Mouse (Mus musculus) midbrain, embryonic 10.5 days (tissue): ENCODE measurements around the gene Sgsm2. TPM values are rescaled to one million over a fixed set of nuclear protein-coding genes. Genes with fewer than 3 reads are reported as not detected.

ENCODE experiments used
- DNase-seq: peaks from one replicate; pipeline ENCODE4 v3.0.0-alpha.2; 2017; ENCODE audit warnings: low spot score
- H3K27ac ChIP-seq: fragments of 300-500 bp; sonication (generic); replicated peaks from 2 replicates; pipeline ENCODE4 v1.5.1; 2016; ENCODE audit warnings: mild to moderate bottlenecking
- H3K27me3 ChIP-seq: fragments of 300-500 bp; sonication (generic); 2 replicates; pipeline ENCODE4 v1.6.1; 2016; ENCODE audit warnings: low read depth, mild to moderate bottlenecking; ENCODE audit not compliant: poor library complexity, severe bottlenecking
- H3K36me3 ChIP-seq: fragments of 300-500 bp; sonication (generic); 2 replicates; pipeline ENCODE4 v1.6.1; 2016; ENCODE audit warnings: mild to moderate bottlenecking, moderate library complexity
- H3K4me1 ChIP-seq: fragments of 300-500 bp; sonication (generic); 2 replicates; pipeline ENCODE4 v1.6.1; 2016
- H3K4me3 ChIP-seq: fragments of 300-500 bp; sonication (generic); 2 replicates; pipeline ENCODE4 v1.5.1; 2016; ENCODE audit warnings: mild to moderate bottlenecking, moderate library complexity
- H3K9me3 ChIP-seq: fragments of 300-500 bp; sonication (generic); replicated peaks from 2 replicates; pipeline ENCODE4 v1.6.1; 2016; ENCODE audit warnings: mild to moderate bottlenecking
- WGBS: fragments of 180-500 bp; shearing (Covaris S2); methylation state at CpG from one replicate; pipeline ENCODE4 v1.1.7; 2016; 5-methylcytosine and 5-hydroxymethylcytosine counted together
- polyA plus RNA-seq: library from polyadenylated mRNA; unstranded; fragments of >200 nt; fragmentation: Nextera tagmentation; extraction: Ambion mirVana; gene quantifications from 2 replicates; pipeline ENCODE4 v1.2.1, GENCODE M21; 2016

Gene Sgsm2
- polyA plus RNA-seq, 1 experiment from 2014 or later: 7.6 TPM

- under 1% methylated on average over 70 of the region's 70 CpGs for WGBS
- peak; percentile 99 for DNase-seq
- H3K27ac ChIP-seq: peak within 1 kb of the TSS; percentile 93
- peak within 1 kb of the TSS; percentile 93 for H3K4me3 ChIP-seq
- H3K9me3 ChIP-seq: no peaks in the 10 kb centered on the region
- no peaks in the 10 kb centered on the region for H3K36me3 ChIP-seq
- H3K4me1 ChIP-seq: peaks cover 50% of the 10 kb centered on the region
- H3K27me3 ChIP-seq: 0 out of 2 replicates have a peak, but pooled peaks cover 5% of the 10 kb centered on the region
Observed at GRCm38 (mm10) chr11:74830256-74831161, 66.4 kb downstream of the Sgsm2 start, which contains the start of gene Mnt. Gene Mnt (plus strand): TSS chr11:74830920.

- peaks cover 45% of the 10 kb centered on the region for H3K4me1 ChIP-seq
- under 1% methylated on average over 20 of the region's 20 CpGs for WGBS
- peak overlapping the region; percentile 93 for H3K27ac ChIP-seq
- H3K36me3 ChIP-seq: no peaks in the 10 kb centered on the region
- peak overlapping the region; percentile 93 for H3K4me3 ChIP-seq
- DNase-seq: peak; percentile 85
- H3K27me3 ChIP-seq: 0 out of 2 replicates have a peak, but pooled peaks cover 5% of the 10 kb centered on the region
- no peaks in the 10 kb centered on the region for H3K9me3 ChIP-seq
Observed at GRCm38 (mm10) chr11:74829812-74830211, 67.0 kb downstream of the Sgsm2 start.

- H3K4me1 ChIP-seq: peaks cover 38% of the 10 kb centered on the region
- WGBS: 13% methylated on average over 11 of the region's 11 CpGs
Observed at GRCm38 (mm10) chr11:74828965-74829550, 67.8 kb downstream of the Sgsm2 start.

GRCm38 (mm10) chr11:74828404-74828931 is 68.4 kb downstream of the Sgsm2 start:
- WGBS: 23% methylated on average over 2 of the region's 2 CpGs
- Histone ChIP-seq H3K27ac (no peak overlapping the region), H3K27me3 (0 out of 2 replicates have a peak, but pooled peaks cover 5% of the 10 kb centered on the region), H3K36me3 (peaks cover 3% of the 10 kb centered on the region; the same call in 1 of the 2 replicates), H3K9me3 (no peaks in the 10 kb centered on the region), H3K4me3 (no peak overlapping the region), H3K4me1 (peaks cover 32% of the 10 kb centered on the region)
- no peak for DNase-seq

More at GRCm38 (mm10) chr11:74828965-74829550, 67.8 kb downstream of the Sgsm2 start:
- no peaks in the 10 kb centered on the region for H3K9me3 ChIP-seq
- 0 out of 2 replicates have a peak, but pooled peaks cover 5% of the 10 kb centered on the region for H3K27me3 ChIP-seq
- no peaks in the 10 kb centered on the region for H3K36me3 ChIP-seq
- no peak for DNase-seq
- H3K27ac ChIP-seq: peak overlapping the region; percentile 93; the same call in 1 of the 2 replicates
- H3K4me3 ChIP-seq: peak overlapping the region; percentile 93

- 0 out of 2 replicates have a peak, but pooled peaks cover 5% of the 10 kb centered on the region for H3K27me3 ChIP-seq
- H3K4me3 ChIP-seq: no peak overlapping the region
- peaks cover 8% of the 10 kb centered on the region; the same call in 1 of the 2 replicates for H3K36me3 ChIP-seq
- peaks cover 26% of the 10 kb centered on the region for H3K4me1 ChIP-seq
- WGBS: 81% methylated on average over 7 of the region's 7 CpGs
- H3K27ac ChIP-seq: no peak overlapping the region
- no peak for DNase-seq
- H3K9me3 ChIP-seq: no peaks in the 10 kb centered on the region
Observed at GRCm38 (mm10) chr11:74827791-74828403, 69.0 kb downstream of the Sgsm2 start.

- no peak overlapping the region for H3K27ac ChIP-seq
- DNase-seq: no peak
- H3K4me1 ChIP-seq: peaks cover 17% of the 10 kb centered on the region
- H3K9me3 ChIP-seq: no peaks in the 10 kb centered on the region
- WGBS: 94% methylated on average over 5 of the region's 5 CpGs
- no peak overlapping the region for H3K4me3 ChIP-seq
- H3K36me3 ChIP-seq: peaks cover 10% of the 10 kb centered on the region; the same call in 1 of the 2 replicates
- 0 out of 2 replicates have a peak, but pooled peaks cover 5% of the 10 kb centered on the region for H3K27me3 ChIP-seq
Observed at GRCm38 (mm10) chr11:74826702-74827101, 70.2 kb downstream of the Sgsm2 start.

- H3K9me3 ChIP-seq: no peaks in the 10 kb centered on the region
- H3K4me1 ChIP-seq: peaks cover 17% of the 10 kb centered on the region
- H3K4me3 ChIP-seq: no peak overlapping the region
- WGBS: 80% methylated on average over 7 of the region's 7 CpGs
- peaks cover 13% of the 10 kb centered on the region; the same call in 1 of the 2 replicates for H3K36me3 ChIP-seq
- H3K27me3 ChIP-seq: 0 out of 2 replicates have a peak, but pooled peaks cover 5% of the 10 kb centered on the region
- DNase-seq: no peak
- H3K27ac ChIP-seq: no peak overlapping the region
Observed at GRCm38 (mm10) chr11:74826151-74826550, 70.7 kb downstream of the Sgsm2 start.

GRCm38 (mm10) chr11:74822746-74823440 is 74.0 kb downstream of the Sgsm2 start:
- Histone ChIP-seq H3K4me1 (no peaks in the 10 kb centered on the region), H3K27ac (no peak overlapping the region), H3K36me3 (peaks cover 32% of the 10 kb centered on the region), H3K9me3 (no peaks in the 10 kb centered on the region), H3K4me3 (no peak overlapping the region), H3K27me3 (no peaks in the 10 kb centered on the region)
- no peak for DNase-seq
- WGBS: 83% methylated on average over 7 of the region's 7 CpGs

GRCm38 (mm10) chr11:74821463-74821862 is 75.4 kb downstream of the Sgsm2 start:
- 33% methylated on average over 1 of the region's 1 CpGs for WGBS
- no peak for DNase-seq
- Histone ChIP-seq H3K36me3 (peaks cover 46% of the 10 kb centered on the region), H3K27ac (no peak overlapping the region), H3K9me3 (no peaks in the 10 kb centered on the region), H3K4me3 (no peak overlapping the region), H3K27me3 (no peaks in the 10 kb centered on the region), H3K4me1 (no peaks in the 10 kb centered on the region)

GRCm38 (mm10) chr11:74820921-74821320 is 75.9 kb downstream of the Sgsm2 start:
- Histone ChIP-seq H3K27me3 (no peaks in the 10 kb centered on the region), H3K36me3 (peaks cover 51% of the 10 kb centered on the region), H3K4me3 (no peak overlapping the region), H3K9me3 (no peaks in the 10 kb centered on the region), H3K27ac (no peak overlapping the region), H3K4me1 (no peaks in the 10 kb centered on the region)
- DNase-seq: no peak
- WGBS: 80% methylated on average over 1 of the region's 1 CpGs

GRCm38 (mm10) chr11:74815795-74816194 is 81.1 kb downstream of the Sgsm2 start:
- H3K4me1 ChIP-seq: peaks cover 8% of the 10 kb centered on the region
- peaks cover 65% of the 10 kb centered on the region for H3K36me3 ChIP-seq
- H3K9me3 ChIP-seq: no peaks in the 10 kb centered on the region
- H3K27me3 ChIP-seq: no peaks in the 10 kb centered on the region
- H3K4me3 ChIP-seq: no peak overlapping the region
- no peak overlapping the region for H3K27ac ChIP-seq
- no peak for DNase-seq

- peaks cover 74% of the 10 kb centered on the region for H3K36me3 ChIP-seq
- H3K9me3 ChIP-seq: no peaks in the 10 kb centered on the region
- H3K27ac ChIP-seq: peak overlapping the region; percentile 72
- peaks cover 8% of the 10 kb centered on the region for H3K4me1 ChIP-seq
- 84% methylated on average over 5 of the region's 5 CpGs for WGBS
- DNase-seq: no peak
- H3K4me3 ChIP-seq: no peak overlapping the region
- no peaks in the 10 kb centered on the region for H3K27me3 ChIP-seq
Observed at GRCm38 (mm10) chr11:74811538-74811937, 85.3 kb downstream of the Sgsm2 start.
